Mouse (Mus musculus): ENCODE results near the gene Tex21.

The Tex21 gene

GRCm38 (mm10) chr12:76246646-76247045, at the start of gene Tex21:
Gene Tex21, minus strand, starts transcription at chr12:76246746.
- DNase-seq (ENCODE audit: low spot score in 2 of 2), result no peak

GRCm38 (mm10) chr12:76293192-76293591, 46.6 kb upstream of the Tex21 start:
- DNase-seq (ENCODE audit: low spot score in 2 of 2), result peak; percentile 32 to 48

GRCm38 (mm10) chr12:76290271-76290670, 43.7 kb upstream of the Tex21 start:
- no peak for DNase-seq (ENCODE audit: low spot score in 2 of 2)

GRCm38 (mm10) chr12:76289428-76289827, 42.9 kb upstream of the Tex21 start:
- no peak for DNase-seq (ENCODE audit: low spot score in 2 of 2)

- DNase-seq (ENCODE audit: low spot score in 2 of 2), result no peak
These were observed 41.9 kb upstream of the Tex21 start for GRCm38 (mm10) chr12:76288494-76288893.

GRCm38 (mm10) chr12:76287986-76288385, 41.4 kb upstream of the Tex21 start:
- DNase-seq (ENCODE audit: low spot score in 2 of 2), result no peak

- DNase-seq (ENCODE audit: low spot score in 2 of 2), result no peak
These were observed 38.9 kb upstream of the Tex21 start for GRCm38 (mm10) chr12:76285418-76285817.

GRCm38 (mm10) chr12:76282532-76283173, 36.1 kb upstream of the Tex21 start:
- DNase-seq (ENCODE audit: low spot score in 2 of 2), result no peak

GRCm38 (mm10) chr12:76282132-76282531, 35.6 kb upstream of the Tex21 start:
- DNase-seq (ENCODE audit: low spot score in 2 of 2), result no peak

- DNase-seq (ENCODE audit: low spot score in 2 of 2), result no peak
These were observed 34.6 kb upstream of the Tex21 start for GRCm38 (mm10) chr12:76281111-76281660.

GRCm38 (mm10) chr12:76280556-76280955, 34.0 kb upstream of the Tex21 start:
- DNase-seq (ENCODE audit: low spot score in 2 of 2), result no peak

GRCm38 (mm10) chr12:76278209-76278608, 31.7 kb upstream of the Tex21 start:
- DNase-seq (ENCODE audit: low spot score in 2 of 2), result no peak

GRCm38 (mm10) chr12:76272610-76273524, 26.3 kb upstream of the Tex21 start:
- no peak for DNase-seq (ENCODE audit: low spot score in 2 of 2)

- DNase-seq (ENCODE audit: low spot score in 2 of 2), result no peak
These were observed 25.0 kb upstream of the Tex21 start for GRCm38 (mm10) chr12:76271516-76271915.

GRCm38 (mm10) chr12:76269196-76269595, 22.6 kb upstream of the Tex21 start:
- no peak for DNase-seq (ENCODE audit: low spot score in 2 of 2)

GRCm38 (mm10) chr12:76268686-76269085, 22.1 kb upstream of the Tex21 start:
- DNase-seq (ENCODE audit: low spot score in 2 of 2), result no peak

GRCm38 (mm10) chr12:76266875-76267274, 20.3 kb upstream of the Tex21 start:
- DNase-seq (ENCODE audit: low spot score in 2 of 2), result no peak

GRCm38 (mm10) chr12:76265001-76265400, 18.5 kb upstream of the Tex21 start:
- DNase-seq (ENCODE audit: low spot score in 2 of 2), result no peak

GRCm38 (mm10) chr12:76264325-76264965, 17.9 kb upstream of the Tex21 start:
- no peak for DNase-seq (ENCODE audit: low spot score in 2 of 2)

GRCm38 (mm10) chr12:76263876-76264275, 17.3 kb upstream of the Tex21 start:
- no peak for DNase-seq (ENCODE audit: low spot score in 2 of 2)

GRCm38 (mm10) chr12:76262918-76263317, 16.4 kb upstream of the Tex21 start:
- DNase-seq (ENCODE audit: low spot score in 2 of 2), result no peak

GRCm38 (mm10) chr12:76261556-76261955, 15.0 kb upstream of the Tex21 start:
- no peak for DNase-seq (ENCODE audit: low spot score in 2 of 2)
